Mouse (Mus musculus): ENCODE measurements around the gene Olfr519.

GRCm38 (mm10) chr7:108933794-108934731 lies 39.8 kb upstream of the Olfr519 start, which contains the start of gene Eif3f:
- peak; percentile 96 for TF ChIP-seq CTCF (IDR thresholded peaks at IDR 0.05; ENCODE audit: low read depth)
- no peak for TF ChIP-seq EP300 (optimal IDR thresholded peaks at IDR 0.05)

Data from stomach, postnatal 0 days (tissue).